Mouse (Mus musculus) midbrain, embryonic 13.5 days (tissue): ENCODE data around the gene Hnrnpa3. TPM values are rescaled to one million over a fixed set of nuclear protein-coding genes. Genes with fewer than 3 reads are reported as not detected.

Experiments used
- ATAC-seq: fragments of 200-750 bp; cut with Nextera tagmentation; 2 replicates; pipeline ENCODE4 v1.8.0; 2017; ENCODE audit warnings: mild to moderate bottlenecking, moderate TSS enrichment, moderate library complexity
- H3K27ac ChIP-seq: fragments of 300-500 bp; sonication (generic); 2 replicates; pipeline ENCODE4 v1.5.1; 2015; ENCODE audit warnings: inconsistent platforms, mild to moderate bottlenecking, moderate library complexity
- H3K27me3 ChIP-seq: fragments of 300-500 bp; sonication (generic); 2 replicates; pipeline ENCODE4 v1.6.1; 2015; ENCODE audit warnings: mild to moderate bottlenecking, inconsistent platforms
- H3K36me3 ChIP-seq: fragments of 300-500 bp; sonication (generic); 2 replicates; pipeline ENCODE4 v1.6.1; 2015; ENCODE audit warnings: mild to moderate bottlenecking, inconsistent platforms
- H3K4me1 ChIP-seq: fragments of 300-500 bp; sonication (generic); replicated peaks from 2 replicates; pipeline ENCODE4 v1.6.1; 2015; ENCODE audit warnings: inconsistent platforms
- H3K4me2 ChIP-seq: fragments of 300-500 bp; sonication (generic); replicated peaks from 2 replicates; pipeline ENCODE4 v1.6.1; 2015; ENCODE audit warnings: moderate library complexity, mild to moderate bottlenecking, inconsistent platforms
- H3K4me3 ChIP-seq: fragments of 300-500 bp; sonication (generic); replicated peaks from 2 replicates; pipeline ENCODE4 v1.5.1; 2015; ENCODE audit warnings: mild to moderate bottlenecking, inconsistent platforms
- H3K9ac ChIP-seq: fragments of 300-500 bp; sonication (generic); replicated peaks from 2 replicates; pipeline ENCODE4 v1.6.1; 2015; ENCODE audit warnings: mild to moderate bottlenecking, inconsistent platforms
- H3K9me3 ChIP-seq: fragments of 300-500 bp; sonication (generic); 2 replicates; pipeline ENCODE4 v1.6.1; 2016; ENCODE audit warnings: mild to moderate bottlenecking, inconsistent platforms
- WGBS: fragments of 180-500 bp; shearing (Covaris S2); methylation state at CpG from one replicate; pipeline ENCODE4 v1.1.7; 2015; 5-methylcytosine and 5-hydroxymethylcytosine counted together
- polyA plus RNA-seq: library from polyadenylated mRNA; unstranded; fragments of >200 nt; fragmentation: Nextera tagmentation; extraction: Ambion mirVana; gene quantifications from 2 replicates; pipeline ENCODE4 v1.2.1, GENCODE M21; 2015

Gene Hnrnpa3
- polyA plus RNA-seq, 1 experiment from 2014 or later, result 291 TPM

DNA sequence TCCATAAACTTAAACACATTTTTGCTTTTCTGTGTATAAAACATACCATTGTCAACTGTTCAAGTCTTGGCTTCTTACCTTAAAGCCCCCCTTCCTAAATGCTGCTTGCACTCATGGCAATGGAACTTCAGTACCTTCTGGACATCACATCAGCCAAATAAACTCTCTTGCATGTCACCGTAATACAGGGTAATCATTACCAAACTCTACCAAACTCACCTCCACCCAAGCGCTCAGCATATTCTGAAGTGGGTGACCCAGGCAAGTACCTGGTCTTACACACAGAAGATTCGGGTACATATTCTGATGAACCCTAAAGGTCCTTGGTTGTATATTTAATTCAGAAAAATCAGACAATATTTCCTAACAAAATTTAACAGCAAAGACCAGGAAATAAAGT lies 41.5 kb downstream of the Hnrnpa3 start:
- no peak overlapping the region for H3K9ac ChIP-seq
- no peak overlapping the region for H3K27ac ChIP-seq
- ATAC-seq, result no peak
- peaks cover 36% of the 10 kb centered on the region for H3K4me1 ChIP-seq
- H3K4me3 ChIP-seq, result no peak overlapping the region
- no peaks in the 10 kb centered on the region for H3K9me3 ChIP-seq
- WGBS, result 93% methylated on average over 3 of the region's 3 CpGs
- no peaks in the 10 kb centered on the region for H3K27me3 ChIP-seq
- no peaks in the 10 kb centered on the region for H3K36me3 ChIP-seq
- no peak overlapping the region for H3K4me2 ChIP-seq

DNA sequence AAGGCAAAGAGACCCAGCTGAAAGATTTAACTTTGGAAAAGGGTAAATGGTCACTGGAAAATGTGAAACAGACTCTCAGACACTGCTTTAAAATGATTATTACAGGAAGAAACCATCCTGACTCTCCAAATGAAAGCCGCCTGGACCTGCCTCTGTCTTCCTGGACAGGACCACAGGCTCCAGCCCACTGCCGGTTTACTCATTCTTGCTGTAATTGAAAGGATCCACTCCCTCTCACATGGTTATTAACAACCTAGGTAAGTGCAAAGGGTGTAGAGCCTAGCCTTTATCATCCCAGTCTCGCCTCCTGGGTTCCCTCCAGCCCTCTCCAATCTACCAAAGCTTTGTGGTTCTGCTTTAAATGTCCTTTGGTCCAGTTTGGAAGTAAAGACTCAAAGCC lies 42.1 kb downstream of the Hnrnpa3 start:
- 74% methylated on average over 3 of the region's 3 CpGs for WGBS
- Histone ChIP-seq H3K36me3 (no peaks in the 10 kb centered on the region), H3K27ac (no peak overlapping the region), H3K9me3 (no peaks in the 10 kb centered on the region), H3K9ac (no peak overlapping the region), H3K4me3 (no peak overlapping the region), H3K27me3 (no peaks in the 10 kb centered on the region), H3K4me1 (peaks cover 36% of the 10 kb centered on the region), H3K4me2 (no peak overlapping the region)
- ATAC-seq, result no peak

DNA sequence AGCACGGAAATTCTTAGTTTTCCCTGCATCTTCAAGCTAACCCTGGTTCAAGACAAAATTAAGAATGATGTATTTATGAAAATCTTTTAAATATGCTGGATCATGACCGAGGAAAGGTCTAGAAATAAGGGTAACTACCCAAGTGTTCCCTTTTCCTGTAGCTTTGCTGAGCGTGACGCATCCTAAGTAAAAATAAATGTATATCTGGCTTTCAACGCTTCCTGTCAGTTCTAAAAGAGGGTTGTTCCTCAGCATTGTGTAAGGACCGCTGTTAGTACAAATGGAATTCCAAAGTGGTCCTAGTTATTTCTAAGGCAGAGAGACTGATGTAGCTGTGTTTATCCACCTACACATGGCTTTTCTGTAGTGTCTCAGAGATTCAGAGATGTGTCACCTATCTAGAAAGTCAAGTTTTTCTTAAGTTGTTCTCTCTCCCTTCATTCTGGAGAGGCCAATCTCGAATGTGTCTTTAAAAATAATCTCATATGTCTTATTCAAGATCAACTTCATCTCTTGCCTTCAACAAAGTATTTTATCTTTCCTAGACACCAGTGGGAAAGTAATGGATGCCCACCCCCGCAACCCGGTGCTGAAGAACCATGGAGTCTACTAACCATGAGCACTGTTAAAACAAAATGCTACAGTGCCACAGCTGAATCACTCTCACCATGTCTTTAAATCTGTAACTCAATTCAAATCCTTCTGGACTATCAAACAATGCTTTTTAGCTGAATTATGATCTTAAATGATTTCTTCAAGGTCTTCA lies 42.9 kb downstream of the Hnrnpa3 start:
- Histone ChIP-seq H3K9me3 (no peaks in the 10 kb centered on the region), H3K36me3 (no peaks in the 10 kb centered on the region), H3K9ac (no peak overlapping the region), H3K4me2 (peak overlapping the region; percentile 75), H3K27me3 (no peaks in the 10 kb centered on the region), H3K4me1 (peaks cover 40% of the 10 kb centered on the region), H3K4me3 (no peak overlapping the region), H3K27ac (no peak overlapping the region)
- no peak for ATAC-seq
- 85% methylated on average over 9 of the region's 9 CpGs for WGBS

DNA sequence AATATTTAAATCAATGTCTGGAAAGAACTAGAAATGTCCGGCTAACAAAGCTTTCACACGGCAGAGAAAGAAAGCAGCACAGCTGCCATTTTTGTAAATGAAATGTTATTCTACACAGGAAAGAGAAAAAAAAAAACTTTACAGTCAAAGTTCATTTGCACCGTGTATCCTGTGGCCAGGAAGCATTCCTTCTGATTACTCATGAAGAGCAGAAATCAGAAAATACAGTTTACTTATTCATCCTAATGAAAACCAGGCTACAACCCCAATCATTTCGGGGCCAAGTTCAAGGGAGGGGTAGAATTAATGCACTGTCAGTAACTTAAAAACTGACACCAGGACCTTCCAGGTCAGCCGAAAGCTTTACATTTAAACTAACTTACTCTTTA lies 43.5 kb downstream of the Hnrnpa3 start:
- Histone ChIP-seq H3K36me3 (no peaks in the 10 kb centered on the region), H3K27me3 (no peaks in the 10 kb centered on the region), H3K4me1 (peaks cover 40% of the 10 kb centered on the region), H3K4me2 (peak overlapping the region; percentile 75), H3K4me3 (peak overlapping the region; percentile 57), H3K27ac (no peak overlapping the region), H3K9ac (peak overlapping the region; percentile 71; the same call in 1 of the 2 replicates), H3K9me3 (no peaks in the 10 kb centered on the region)
- 34% methylated on average over 5 of the region's 5 CpGs for WGBS
- no peak for ATAC-seq

- peak overlapping the region; percentile 78 for H3K27ac ChIP-seq
- H3K4me1 ChIP-seq, result peaks cover 40% of the 10 kb centered on the region
- peak; percentile 88 for ATAC-seq
- H3K9me3 ChIP-seq, result no peaks in the 10 kb centered on the region
- peak overlapping the region; percentile 57 for H3K4me3 ChIP-seq
- H3K9ac ChIP-seq, result peak overlapping the region; percentile 71
- H3K4me2 ChIP-seq, result peak overlapping the region; percentile 75
- under 1% methylated on average over 62 of the region's 62 CpGs for WGBS
- H3K36me3 ChIP-seq, result no peaks in the 10 kb centered on the region
- H3K27me3 ChIP-seq, result no peaks in the 10 kb centered on the region
Measured at GRCm38 (mm10) chr2:75703375-75704181, 44.5 kb downstream of the Hnrnpa3 start.

DNA sequence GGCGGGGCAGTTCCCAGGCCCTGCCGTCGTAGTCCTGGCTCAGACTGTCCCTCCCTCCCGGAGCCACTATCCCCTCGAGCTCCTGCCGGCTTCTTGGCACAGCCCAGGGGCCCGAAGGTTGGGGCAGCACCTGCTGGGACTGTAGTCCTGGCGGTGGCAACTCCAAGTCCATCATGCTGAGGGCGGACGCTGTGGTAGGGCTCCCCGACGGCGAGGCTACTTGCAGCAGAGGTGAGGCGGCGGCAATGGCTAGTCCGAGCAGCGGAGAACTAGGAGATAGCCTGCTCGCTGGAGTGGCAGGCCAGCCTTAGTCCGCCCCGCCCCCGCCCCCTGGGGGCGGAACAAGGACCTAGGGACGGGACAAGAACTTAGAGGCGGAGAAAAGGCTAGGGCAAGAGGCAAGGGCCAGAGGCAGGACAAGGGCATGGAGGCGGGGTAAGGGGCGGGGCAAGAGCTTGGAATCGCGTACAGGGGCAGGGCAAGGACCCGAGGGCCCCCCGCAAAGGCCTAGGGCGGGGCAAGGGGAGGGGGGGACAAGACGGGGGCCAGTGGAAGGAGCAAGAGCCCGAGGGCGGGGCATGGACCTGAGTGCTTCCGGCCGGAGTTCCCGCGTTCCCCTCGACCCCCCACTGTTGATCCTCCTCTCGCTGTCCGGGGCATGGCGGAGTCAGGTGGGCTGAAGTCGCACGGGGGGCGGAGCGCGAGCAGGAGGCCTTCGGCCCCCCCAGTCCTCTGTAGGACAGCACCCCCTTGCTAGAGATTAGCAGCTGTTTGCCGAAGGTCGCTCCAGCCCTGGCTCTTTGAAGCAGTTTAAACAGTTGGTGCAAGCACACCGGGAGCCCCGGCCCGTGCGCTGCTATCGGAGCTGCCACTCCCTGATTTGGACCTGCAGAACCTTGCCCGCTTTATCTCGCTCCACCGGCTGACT lies 45.4 kb downstream of the Hnrnpa3 start, which contains the start of gene Nfe2l2:
Gene Nfe2l2 (minus strand): TSS at position 408 of the 928 bp plus-strand sequence.
- under 1% methylated on average over 53 of the region's 58 CpGs for WGBS
- no peaks in the 10 kb centered on the region for H3K27me3 ChIP-seq
- peak within 1 kb of the TSS; percentile 71 for H3K9ac ChIP-seq
- no peaks in the 10 kb centered on the region for H3K36me3 ChIP-seq
- peaks cover 40% of the 10 kb centered on the region for H3K4me1 ChIP-seq
- peak within 1 kb of the TSS; percentile 57 for H3K4me3 ChIP-seq
- ATAC-seq, result peak; percentile 86
- H3K27ac ChIP-seq, result peak within 1 kb of the TSS; percentile 78
- no peaks in the 10 kb centered on the region for H3K9me3 ChIP-seq
- H3K4me2 ChIP-seq, result peak within 1 kb of the TSS; percentile 75

DNA sequence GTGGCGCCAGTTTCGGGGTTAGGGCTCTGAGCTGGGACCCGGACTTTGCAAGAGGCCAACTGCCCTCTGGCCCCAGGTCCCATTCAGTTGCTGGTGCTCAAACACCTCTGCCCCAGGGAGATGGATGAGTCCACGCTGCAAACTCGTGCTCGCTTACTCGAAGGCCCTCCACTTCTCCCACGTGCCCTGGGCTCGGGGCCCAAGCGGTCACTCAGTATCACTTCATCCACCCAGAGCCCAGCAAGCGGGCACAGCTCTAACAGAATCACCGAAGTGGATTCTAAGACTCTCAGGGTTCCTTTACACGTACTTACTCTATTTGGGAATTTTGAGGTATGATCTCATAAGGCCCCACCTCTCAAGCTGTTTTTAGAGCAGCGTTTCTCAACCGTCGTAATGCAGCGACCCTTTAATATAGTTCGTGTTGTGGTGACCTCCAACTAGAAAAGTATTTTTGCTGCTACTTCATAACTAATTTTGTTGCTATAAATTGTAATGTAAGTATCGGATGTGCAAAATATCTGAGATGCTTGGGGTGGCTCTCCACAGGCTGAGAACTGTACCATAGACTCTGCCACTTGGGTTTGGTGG lies 46.2 kb downstream of the Hnrnpa3 start:
- Histone ChIP-seq H3K4me3 (peak overlapping the region; percentile 57), H3K9ac (peak overlapping the region; percentile 71), H3K27me3 (no peaks in the 10 kb centered on the region), H3K27ac (no peak overlapping the region), H3K9me3 (no peaks in the 10 kb centered on the region), H3K36me3 (no peaks in the 10 kb centered on the region), H3K4me2 (peak overlapping the region; percentile 75), H3K4me1 (peaks cover 35% of the 10 kb centered on the region)
- 32% methylated on average over 19 of the region's 19 CpGs for WGBS
- ATAC-seq, result peak; percentile 5; the same call in 1 of the 2 replicates

- 66% methylated on average over 5 of the region's 5 CpGs for WGBS
- Histone ChIP-seq H3K36me3 (no peaks in the 10 kb centered on the region), H3K27ac (no peak overlapping the region), H3K9me3 (no peaks in the 10 kb centered on the region), H3K4me1 (peaks cover 35% of the 10 kb centered on the region), H3K4me2 (no peak overlapping the region), H3K9ac (no peak overlapping the region), H3K4me3 (no peak overlapping the region), H3K27me3 (no peaks in the 10 kb centered on the region)
- no peak for ATAC-seq
Measured at GRCm38 (mm10) chr2:75706435-75706834, 47.4 kb downstream of the Hnrnpa3 start.

GRCm38 (mm10) chr2:75707420-75707819 lies 48.4 kb downstream of the Hnrnpa3 start:
- Histone ChIP-seq H3K27ac (no peak overlapping the region), H3K4me1 (peaks cover 27% of the 10 kb centered on the region), H3K4me2 (no peak overlapping the region), H3K27me3 (no peaks in the 10 kb centered on the region), H3K9ac (no peak overlapping the region), H3K36me3 (no peaks in the 10 kb centered on the region), H3K9me3 (no peaks in the 10 kb centered on the region), H3K4me3 (no peak overlapping the region)
- 12% methylated on average over 1 of the region's 1 CpGs for WGBS
- ATAC-seq, result no peak

GRCm38 (mm10) chr2:75713083-75713482 lies 54.0 kb downstream of the Hnrnpa3 start:
- 83% methylated on average over 3 of the region's 3 CpGs for WGBS
- no peak overlapping the region for H3K27ac ChIP-seq
- no peak overlapping the region for H3K4me2 ChIP-seq
- H3K4me3 ChIP-seq, result no peak overlapping the region
- no peak for ATAC-seq
- H3K9ac ChIP-seq, result no peak overlapping the region
- H3K4me1 ChIP-seq, result no peaks in the 10 kb centered on the region
- no peaks in the 10 kb centered on the region for H3K9me3 ChIP-seq
- H3K36me3 ChIP-seq, result no peaks in the 10 kb centered on the region
- H3K27me3 ChIP-seq, result no peaks in the 10 kb centered on the region

GRCm38 (mm10) chr2:75714766-75715165 lies 55.7 kb downstream of the Hnrnpa3 start:
- no peak for ATAC-seq

More at GRCm38 (mm10) chr2:75714766-75715165, 55.7 kb downstream of the Hnrnpa3 start:
- Histone ChIP-seq H3K4me2 (no peak overlapping the region), H3K4me1 (no peaks in the 10 kb centered on the region), H3K27me3 (no peaks in the 10 kb centered on the region), H3K9ac (no peak overlapping the region), H3K27ac (no peak overlapping the region), H3K4me3 (no peak overlapping the region), H3K9me3 (no peaks in the 10 kb centered on the region), H3K36me3 (no peaks in the 10 kb centered on the region)
- 63% methylated on average over 4 of the region's 4 CpGs for WGBS
